Mouse (Mus musculus): ENCODE results near the gene Kdelr3. TPM values are rescaled to one million over a fixed set of nuclear protein-coding genes. Genes with fewer than 3 reads are reported as not detected.

Gene Kdelr3
- total RNA-seq, 1 experiment from 2014 or later = not detected

DNA sequence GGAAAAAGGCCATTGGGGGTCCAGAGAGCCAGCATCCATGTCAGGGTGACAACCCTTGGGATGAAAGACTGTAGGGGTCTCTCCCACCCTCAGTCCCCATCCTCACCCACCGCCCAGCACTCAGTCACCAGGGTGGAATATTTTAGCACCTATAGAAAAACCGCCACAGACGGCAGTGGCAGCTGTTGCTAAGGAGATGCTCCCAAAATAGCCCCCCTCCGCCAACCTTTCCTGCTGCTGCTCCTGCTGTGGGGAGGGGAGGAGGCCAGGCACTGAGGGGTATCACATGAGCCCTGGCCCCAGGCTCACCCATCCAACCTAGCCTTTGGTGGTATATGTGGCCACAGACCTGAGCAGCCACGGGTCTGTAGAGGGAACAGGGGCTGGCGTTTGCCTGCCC is 6.2 kb upstream of the Kdelr3 start:
- ATAC-seq (replicated peaks; ENCODE audit: low read depth, poor library complexity, severe bottlenecking) = no peak

DNA sequence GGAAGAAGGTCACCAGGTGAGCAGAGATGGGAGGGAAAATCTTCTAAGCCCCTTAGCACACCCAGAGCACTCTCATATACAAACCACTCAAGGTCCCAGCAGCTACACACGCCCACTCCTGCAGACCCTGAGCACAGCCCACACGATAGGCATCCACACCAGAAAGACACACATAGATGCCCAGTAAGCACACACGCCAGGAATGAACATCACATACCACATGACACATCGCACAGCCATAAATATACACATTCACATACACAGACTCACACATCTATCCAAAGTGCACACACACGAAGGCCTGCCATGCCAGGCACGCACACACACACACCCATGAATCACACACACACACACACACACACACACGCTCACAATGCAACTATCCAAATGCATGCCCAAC is 5.8 kb upstream of the Kdelr3 start:
- no peak for ATAC-seq (replicated peaks; ENCODE audit: low read depth, poor library complexity, severe bottlenecking)

DNA sequence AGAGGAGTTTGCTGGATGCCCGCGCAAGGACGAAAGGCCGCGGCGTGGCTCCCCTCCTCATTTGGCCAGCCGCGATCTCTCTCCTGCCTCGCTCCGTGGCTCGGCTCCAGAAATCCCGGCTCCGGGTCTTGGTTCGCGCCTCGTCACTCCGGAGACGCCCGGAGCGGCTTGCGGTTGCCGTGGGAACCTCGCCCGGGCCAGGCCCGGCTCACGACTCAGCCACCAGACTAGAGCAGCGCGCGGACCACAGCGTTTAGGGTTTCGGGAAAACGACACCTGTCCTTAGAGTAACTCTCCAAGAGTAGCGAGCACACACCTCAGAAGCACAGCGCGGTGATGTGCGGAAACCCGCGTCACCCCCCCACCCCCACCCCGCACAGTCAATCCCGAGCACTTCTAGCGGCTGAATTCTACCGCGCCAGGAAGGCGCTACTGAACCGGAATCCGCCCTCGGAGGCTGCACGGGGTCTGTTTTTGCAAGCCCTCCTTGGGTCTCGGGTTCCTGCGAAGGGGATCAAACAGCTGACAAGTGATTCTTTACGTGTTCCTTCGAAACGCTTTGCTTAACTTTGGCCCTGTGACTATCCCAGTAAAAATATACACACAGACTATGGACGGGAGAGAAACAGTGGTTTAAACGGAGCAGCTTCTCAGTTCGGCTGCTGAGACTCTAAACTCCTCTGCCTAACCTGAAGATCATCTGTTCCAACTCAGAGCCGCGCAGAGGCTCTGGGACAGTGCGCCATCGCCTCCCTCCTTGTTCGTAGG is 4.5 kb upstream of the Kdelr3 start:
- peak; percentile 75 for ATAC-seq (replicated peaks; ENCODE audit: low read depth, poor library complexity, severe bottlenecking)

DNA sequence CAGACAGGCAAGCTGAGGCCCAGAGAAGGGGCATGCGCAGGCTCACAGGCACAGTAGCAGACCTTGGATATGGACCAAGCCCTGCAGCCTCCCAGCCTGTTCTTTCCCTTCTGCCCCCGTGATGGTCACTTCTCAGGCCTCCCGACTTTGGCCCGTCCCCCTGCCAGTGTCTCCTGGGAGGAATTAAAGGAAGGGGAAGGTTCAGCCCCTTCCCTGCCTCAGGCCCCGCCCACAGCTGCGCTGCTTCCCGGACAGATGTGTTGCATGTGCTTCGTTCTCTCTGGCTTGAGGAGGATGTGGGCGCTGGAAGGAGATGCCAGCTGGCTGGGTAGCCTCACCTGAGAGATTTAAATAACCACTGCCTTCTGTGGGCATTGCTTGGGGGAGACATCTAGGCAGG is 2.3 kb upstream of the Kdelr3 start:
- no peak for ATAC-seq (replicated peaks; ENCODE audit: low read depth, poor library complexity, severe bottlenecking)

DNA sequence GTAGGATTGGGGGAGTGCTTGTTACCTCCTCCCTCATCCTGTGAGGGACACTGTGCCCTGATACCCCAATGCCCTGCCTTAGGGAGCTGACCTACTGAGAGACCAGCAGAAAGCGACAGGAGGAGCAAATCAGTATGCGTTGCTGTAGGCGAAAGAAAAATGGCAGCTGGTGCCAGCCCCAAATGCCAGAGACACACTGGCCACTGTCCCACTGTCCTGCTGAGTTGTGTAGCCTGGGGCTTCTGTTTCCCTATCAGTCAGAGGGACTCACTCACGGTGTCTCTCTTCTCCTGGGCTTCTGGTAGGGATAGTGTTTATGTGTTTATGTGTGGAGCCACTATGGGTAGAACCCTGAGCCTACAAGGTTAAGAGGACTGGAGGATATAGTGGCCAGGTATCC is 1.5 kb downstream of the Kdelr3 start:
- ATAC-seq (replicated peaks; ENCODE audit: low read depth, poor library complexity, severe bottlenecking) = no peak

DNA sequence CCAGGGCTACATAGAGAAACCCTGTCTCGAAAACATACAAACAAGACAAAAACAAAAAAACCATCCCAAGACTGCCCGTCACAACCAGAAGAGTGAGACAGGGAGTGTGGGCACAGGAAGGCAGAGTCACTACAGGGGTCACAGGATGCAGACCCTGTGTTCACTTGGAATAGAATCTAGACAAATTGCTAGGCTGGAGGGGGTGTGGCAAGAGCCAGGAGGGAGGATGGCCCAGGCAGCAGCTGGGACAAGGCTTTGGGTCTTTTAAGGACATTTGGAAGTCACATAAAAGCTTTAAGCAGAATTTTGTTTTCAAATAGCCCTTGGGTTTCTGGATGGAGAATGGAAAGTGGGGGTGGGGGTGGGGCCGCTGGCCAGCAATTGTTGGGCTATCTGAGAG is 2.4 kb downstream of the Kdelr3 start:
- no peak for ATAC-seq (replicated peaks; ENCODE audit: low read depth, poor library complexity, severe bottlenecking)

DNA sequence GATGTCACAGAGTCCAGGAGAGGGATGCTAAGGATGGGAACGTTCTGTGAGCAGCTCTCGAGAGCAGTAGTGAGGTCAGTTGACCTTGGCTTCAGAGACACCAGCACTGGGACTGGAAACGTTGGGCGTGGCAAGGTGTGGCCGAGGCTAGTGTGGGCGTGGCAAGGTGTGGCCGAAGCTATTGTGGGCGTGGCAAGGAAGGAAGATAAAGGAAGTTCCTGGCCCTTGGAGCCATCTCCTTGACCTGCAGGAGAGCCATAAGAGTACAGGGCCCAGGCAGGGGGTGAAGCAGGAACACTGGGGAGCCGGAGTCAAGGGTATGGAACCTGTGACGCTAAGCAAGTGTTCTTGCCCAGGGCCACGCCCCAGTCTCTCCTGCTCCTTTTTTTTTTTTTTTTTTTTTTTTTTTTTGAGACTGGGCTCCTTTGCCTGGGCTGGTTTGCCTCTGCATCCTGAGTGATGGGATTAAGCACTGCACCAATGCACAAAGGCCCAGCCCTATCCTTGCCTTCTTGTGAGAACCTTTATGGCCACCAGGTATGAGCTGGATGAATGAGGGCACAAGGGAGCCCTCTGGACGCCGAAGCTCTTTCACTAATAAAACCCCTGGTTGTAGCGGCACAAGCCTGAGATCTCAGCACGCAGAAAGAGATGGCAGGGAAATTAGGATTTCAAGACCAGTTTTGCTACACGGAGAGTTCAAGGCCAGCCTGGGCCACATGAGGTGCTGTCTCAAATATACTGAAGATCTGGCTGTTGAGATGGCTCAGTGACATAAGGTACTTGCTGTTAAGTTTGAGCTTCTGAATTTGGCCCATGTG is 3.4 kb downstream of the Kdelr3 start:
- ATAC-seq (replicated peaks; ENCODE audit: low read depth, poor library complexity, severe bottlenecking) = no peak

DNA sequence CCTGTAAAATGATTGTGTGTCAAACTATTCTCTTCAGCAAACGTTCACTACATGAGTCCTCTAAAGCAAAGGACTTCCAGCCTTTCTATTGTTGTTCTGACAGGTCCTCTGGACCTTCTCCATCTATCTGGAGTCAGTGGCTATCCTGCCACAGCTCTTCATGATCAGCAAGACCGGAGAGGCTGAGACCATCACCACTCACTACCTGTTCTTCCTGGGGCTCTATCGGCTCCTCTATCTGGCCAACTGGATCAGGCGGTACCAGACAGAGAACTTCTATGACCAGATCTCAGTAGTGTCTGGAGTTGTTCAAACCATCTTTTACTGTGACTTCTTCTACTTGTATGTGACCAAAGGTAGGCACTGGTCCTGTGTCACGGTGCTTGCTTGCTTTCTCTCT is 9.4 kb downstream of the Kdelr3 start:
- no peak for ATAC-seq (replicated peaks; ENCODE audit: low read depth, poor library complexity, severe bottlenecking)

DNA sequence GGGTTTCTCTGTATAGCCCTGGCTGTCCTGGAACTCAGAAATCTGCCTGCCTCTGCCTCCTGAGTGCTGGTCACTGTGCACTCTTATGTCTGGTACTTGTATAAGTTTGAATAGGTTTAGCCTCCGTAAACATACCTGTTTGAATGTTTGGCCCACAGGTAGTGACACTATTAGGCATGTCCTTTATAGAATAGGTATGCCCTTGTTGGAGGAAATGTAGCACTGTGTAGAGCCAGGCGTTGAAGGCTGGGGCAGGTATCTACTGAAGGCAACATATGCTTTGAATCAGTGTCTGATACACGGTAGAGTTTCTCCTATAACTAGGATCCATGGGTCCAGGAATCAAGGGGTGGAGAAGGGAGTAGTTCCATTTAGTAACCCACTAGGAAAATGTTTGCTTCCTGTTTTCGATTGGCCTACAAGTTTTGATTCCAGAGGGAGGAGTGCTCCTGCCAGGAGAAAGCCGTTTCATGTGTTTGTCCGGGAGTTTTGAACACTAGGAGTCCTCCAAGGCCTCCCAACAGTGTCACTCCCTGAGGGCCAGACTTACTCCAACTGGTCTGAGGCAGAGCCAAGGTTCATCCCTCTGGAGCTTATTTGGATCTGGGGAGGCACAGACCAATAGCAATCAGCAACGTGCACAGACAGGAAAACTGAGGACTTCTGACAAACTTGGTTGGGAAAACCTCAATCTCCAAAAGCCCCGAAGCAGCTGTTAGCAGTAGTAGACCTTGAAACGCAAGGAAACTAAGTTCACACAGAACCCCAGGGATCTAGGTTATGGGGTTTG is 10.0 kb downstream of the Kdelr3 start:
- ATAC-seq (replicated peaks; ENCODE audit: low read depth, poor library complexity, severe bottlenecking) = no peak

DNA sequence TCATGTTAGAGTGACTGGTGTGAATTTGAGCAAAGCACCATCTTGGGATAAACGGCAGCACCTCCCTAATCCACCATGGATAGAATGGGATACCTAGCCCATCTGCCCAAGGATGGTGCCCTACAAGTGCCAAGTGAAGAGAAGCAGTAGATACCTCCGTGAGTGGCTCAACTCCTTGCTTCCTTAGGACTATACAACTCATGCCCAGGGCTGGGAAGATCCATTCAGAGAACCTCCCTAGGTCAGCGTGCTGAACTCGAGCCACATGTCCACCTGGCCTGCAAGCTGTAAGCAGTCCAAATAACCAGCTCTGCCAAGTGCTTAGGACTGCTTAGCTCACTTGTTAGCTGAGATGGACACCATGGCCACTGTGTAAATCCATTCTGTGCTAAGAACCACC is 11.0 kb downstream of the Kdelr3 start:
- no peak for ATAC-seq (replicated peaks; ENCODE audit: low read depth, poor library complexity, severe bottlenecking)

DNA sequence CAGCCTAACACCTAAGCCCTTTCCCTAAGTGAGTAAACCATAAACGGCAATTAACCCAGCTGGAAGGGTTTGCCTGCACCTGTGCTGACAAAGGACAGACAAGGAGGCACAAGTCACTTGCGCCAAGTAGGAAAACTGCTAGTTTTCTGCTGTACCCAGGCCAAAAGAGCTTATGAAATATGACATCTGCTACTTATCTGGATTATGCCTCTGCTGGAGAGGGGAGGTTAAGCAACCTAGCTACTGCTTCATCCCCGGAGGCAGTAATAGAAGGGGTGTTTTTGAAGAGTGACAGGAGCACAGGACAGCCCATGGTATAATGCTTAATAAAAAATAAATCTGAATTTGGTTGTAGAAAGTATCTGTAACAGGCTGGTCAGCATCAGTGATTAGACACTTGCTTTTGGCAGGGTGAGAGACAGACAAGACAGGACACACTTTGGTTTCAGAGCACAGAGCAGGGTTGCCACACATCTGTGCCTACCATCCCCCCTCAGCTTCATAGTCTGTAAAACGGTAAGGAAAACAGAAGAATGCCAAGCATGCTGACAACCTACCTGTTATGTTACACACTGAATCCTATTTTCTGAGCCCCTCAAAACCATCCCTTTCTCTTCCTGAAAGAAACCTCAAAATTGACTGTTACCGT is 11.9 kb downstream of the Kdelr3 start:
- ATAC-seq (replicated peaks; ENCODE audit: low read depth, poor library complexity, severe bottlenecking) = 0 out of 2 replicates have a peak, but pooled peaks have one; percentile 22

DNA sequence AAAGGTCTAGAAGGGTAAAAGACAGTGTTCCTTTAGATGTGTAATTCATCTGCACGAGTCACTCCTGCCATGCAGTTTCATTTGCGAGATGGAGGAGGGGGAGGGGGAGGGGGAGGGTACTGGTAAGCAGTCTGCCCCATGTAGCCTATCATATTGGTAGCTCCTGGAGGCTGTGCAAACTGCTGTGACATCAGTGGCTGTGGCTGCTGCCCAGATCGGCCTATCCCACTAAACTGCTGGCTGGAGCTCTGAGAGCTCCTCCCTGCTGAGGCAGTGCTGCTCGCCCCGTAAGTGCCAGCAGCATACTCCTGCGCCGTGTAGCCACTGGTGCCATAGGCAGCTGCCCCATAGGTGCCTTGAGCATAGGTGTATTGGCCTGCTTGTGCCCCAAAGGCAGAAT is 13.7 kb downstream of the Kdelr3 start:
- ATAC-seq (replicated peaks; ENCODE audit: low read depth, poor library complexity, severe bottlenecking) = no peak

DNA sequence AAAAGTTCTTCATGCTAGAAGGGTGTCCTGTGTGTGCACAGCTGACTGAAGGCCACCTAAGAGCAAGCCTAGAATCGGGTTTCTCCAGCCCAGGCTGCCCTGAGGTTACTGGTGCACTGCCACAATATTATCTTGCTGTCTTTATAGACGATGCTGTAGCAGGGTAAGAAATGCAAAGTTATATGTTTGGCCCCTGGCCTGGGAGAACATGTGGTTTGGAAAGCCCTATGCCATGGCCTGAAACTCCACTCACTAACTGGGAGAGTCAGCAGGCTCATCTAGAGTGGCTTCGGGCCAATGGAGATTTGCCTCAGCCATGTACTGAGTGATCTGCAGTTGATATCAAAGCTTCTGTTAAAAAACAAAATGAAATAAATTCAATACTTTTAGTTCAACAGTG is 17.6 kb downstream of the Kdelr3 start:
- ATAC-seq (replicated peaks; ENCODE audit: low read depth, poor library complexity, severe bottlenecking) = no peak

DNA sequence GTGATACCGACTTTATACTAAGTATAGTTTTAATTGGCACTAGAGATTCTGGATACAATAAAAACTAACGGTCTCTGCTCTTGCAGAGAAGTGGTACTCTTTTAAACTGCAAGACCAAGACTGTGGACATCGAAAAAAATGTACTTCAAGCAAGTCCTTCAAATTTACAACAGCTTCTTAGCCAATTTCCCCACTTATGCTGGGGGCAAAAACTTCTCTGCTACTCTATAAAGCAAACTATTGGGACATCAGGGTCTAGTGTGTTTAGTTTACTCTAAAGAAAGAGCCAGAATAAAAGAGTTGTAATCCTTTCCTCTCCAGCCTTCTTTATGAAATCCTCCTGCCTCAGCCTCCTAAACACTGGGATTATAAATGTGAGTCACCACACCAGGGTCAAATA is 27.8 kb downstream of the Kdelr3 start:
- no peak for ATAC-seq (replicated peaks; ENCODE audit: low read depth, poor library complexity, severe bottlenecking)

DNA sequence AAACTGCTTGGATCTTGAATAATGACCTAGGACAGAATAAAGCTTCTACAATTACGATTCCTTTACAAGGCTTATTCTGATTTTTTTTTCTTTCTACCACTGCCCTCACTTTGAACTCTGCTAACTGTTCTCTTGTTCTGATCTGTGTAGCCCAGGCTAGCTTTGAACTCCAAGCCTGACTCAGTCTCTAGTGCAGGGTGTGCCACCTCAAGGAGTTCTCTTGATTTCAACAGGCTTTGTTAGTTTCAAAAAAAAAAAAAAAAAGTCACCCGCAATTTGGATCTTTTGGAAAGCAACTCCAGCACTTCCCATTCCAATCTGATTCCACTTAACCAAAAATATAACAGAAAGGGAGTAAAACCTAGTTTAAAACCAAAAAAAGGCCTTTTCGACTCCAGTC is 29.3 kb downstream of the Kdelr3 start:
- no peak for ATAC-seq (replicated peaks; ENCODE audit: low read depth, poor library complexity, severe bottlenecking)

DNA sequence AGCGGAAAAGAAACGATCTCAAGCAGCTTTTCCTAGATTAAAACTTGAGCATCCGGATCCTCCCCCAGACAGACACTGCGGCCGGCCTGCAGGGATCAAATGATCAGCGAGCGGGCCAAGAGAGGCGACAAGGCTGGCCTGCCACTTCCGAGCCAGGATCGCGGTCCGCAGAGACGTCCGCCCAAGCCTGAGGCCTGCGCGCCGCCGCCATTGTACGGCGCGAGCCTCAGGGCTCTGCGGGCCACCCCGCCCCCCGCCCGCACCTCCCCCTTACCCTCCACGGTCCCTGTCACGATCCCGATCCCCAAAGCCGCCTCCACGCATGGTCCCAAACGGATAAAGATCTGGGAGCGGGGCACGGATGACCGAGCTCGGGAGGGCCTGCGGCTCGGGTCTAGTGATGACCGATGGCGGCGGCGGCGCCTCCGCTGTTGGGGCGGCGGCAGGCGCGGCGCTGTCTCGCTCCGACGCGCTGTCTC is 29.7 kb downstream of the Kdelr3 start:
- no peak; the same call in 1 of the 2 replicates for ATAC-seq (replicated peaks; ENCODE audit: low read depth, poor library complexity, severe bottlenecking)

DNA sequence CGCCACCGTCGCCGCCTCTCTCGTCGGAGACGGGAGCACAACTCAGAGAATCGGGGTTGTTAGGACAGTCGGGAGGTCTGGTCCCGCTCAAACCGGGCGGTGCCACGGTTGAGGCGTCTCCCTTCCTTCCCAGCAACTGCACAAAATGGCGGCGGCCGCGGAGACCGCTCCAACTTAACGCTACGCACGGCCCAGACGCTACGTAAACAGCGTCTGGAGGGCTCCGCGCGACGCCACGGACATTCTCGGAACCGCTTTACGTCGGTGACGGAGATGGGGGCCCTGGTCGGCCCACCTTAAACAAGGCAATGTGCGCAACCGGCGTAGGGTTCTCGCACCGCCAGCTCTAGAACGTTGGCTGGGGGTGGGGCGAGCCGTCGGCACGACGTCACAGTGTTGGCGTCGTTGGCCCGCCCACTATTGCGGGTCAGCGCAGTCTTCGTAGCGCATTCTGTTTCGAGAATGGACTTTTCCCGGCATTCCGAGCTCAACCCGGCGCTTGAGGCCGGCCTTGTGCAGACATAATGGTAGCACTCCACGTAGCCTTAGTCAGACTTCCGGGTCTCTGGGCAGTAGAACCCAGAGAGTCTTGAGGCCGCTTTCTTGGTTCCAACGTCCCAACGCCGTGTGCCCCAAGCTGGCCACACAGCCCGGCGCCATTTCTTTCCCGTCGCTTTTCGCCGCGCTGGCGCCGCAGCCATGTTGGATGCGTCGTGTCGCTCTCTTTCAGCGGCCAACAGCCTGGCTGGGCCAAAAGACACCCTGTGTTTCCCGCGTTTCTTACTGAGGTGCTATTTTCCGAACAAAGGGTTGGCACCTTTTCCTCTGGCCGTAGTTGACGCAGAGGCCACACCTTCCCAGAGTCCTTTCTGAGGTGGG is 30.4 kb downstream of the Kdelr3 start, which contains the start of gene Ddx17:
Gene Ddx17, minus strand, starts transcription at position 332 of the 879 bp plus-strand sequence.
- peak; percentile 95 for ATAC-seq (replicated peaks; ENCODE audit: low read depth, poor library complexity, severe bottlenecking)

DNA sequence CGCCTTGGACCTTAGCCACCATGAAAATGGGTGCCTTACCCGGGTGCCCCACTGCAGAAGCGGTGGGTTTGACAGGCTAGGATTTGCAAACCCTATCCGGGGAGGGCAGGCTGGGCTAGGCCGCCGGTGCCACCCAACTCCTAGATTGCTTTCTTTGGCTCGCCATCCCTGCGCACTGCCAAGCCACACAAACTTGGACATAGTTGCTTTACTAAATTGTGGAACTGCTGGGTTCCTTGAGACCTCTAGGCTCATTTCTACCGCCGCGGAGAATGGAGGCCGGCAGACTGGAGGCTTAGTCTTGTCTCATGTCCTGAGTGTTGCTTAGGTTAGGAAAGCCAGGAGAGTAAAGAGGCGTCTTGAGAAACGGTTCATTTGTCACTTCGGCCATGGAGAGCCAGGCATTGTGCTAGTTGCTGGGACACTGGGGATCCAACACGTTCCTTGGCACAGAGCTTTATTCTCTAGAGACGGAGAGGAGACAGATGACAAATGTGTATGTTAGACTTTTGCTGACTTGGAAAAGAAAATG is 31.1 kb downstream of the Kdelr3 start:
- ATAC-seq (replicated peaks; ENCODE audit: low read depth, poor library complexity, severe bottlenecking) = no peak

DNA sequence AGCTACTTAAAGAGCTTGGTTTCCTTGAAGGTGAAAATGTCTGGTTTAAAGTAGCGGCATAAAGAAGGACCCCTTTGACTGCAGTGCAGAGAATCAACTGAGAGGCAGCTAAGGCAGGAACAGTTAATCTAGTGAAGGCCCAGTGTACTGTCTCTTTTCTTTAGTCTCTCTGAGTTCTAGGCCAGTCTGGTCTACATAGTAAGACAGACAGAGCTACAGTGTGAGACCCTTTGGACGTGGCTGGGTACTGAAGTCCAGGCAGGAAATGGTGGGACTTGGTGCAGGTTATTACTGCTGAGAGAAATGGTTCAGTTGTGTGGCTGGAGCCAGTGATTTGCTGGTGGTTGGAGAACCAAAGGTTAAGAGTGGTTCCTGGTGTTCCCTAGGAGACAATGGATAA is 32.0 kb downstream of the Kdelr3 start:
- no peak for ATAC-seq (replicated peaks; ENCODE audit: low read depth, poor library complexity, severe bottlenecking)

Data from common myeloid progenitor, adult 5-6 weeks (primary cell).